Mouse (Mus musculus) retina, adult 2 months (tissue): Measurements from ENCODE around the gene Cbx6.
"Not testable (repeated sequence)": the region's sequence is repeated elsewhere in the genome, so short reads cannot be mapped to it uniquely, and the experiment has no call there.

Experiments
- DNase-seq: peaks from one replicate; pipeline ENCODE4 v3.0.0-alpha.2; 2012; ENCODE audit warnings: low read depth, low spot score

Cbx6 gene

DNA sequence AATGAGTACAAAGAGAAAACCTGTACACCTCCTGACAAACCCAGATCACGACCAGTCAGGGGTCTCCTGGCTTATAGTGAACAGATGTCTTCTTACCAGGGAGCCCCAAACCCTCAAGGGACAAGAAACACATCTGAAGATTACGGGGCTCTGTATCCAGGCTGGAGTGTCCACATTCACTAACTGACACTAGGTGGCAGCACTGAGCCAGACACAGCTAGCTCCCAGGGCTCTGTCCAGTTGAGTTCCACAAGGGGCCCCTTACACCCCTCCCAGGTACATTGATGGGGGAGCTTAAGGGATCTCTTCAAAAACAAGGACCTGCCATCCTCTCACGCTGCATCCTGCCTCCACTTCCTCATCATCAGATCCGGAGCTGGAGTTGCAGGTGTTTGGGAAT is 4.1 kb downstream of the Cbx6 start:
- peak; percentile 72 for DNase-seq

DNA sequence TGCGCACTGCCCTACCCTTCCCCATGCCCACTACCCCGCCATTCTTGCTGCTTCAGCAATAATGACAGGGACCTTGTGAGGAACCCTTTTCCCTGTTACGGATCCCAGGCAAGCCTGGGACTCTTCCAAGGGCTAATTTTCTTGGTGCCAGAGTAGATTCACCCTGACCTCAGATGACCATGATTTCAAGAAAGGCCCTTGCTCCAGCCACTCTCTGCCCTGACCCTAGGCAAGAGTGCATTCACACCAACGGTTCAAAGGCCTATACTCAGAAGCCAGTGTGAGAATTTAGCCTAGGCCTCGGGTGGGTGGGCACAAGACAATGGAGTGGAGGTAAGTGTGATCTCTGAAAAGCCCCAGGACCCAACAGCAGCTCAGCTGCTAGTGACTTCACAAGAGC is 5.1 kb downstream of the Cbx6 start:
- DNase-seq, result no peak

DNA sequence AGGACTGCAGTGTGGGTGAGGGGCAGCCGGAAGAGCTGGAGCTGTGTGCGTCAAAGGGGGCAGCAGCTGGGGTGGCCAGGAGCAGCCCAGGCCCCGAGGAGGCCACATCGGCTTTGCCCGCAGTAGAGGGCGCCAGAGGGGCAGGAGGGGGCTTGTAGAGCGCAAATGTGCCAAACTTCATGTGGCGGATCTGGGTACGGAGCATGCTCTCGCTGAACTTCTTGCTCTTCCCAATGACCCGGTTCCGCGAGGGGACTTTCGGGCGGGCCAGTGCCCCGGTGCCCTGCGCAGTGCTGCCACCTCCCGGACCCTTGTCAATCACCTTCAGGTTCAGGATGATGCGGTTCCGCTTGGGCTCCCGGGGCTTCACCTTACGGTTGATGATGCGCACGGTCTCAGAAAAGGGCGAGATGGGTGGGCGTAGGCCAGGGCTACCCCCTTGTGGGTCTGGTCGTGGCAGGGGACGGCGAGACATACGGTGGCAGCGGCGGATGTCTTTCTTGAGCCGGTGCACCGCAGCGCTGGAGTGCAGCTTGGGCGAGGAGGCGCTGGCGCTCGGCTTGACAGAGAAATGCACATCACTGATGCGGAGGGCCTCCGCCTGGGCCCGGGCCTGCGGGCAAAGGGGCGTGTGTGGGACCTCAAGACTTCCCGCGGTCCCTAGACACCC is 6.0 kb downstream of the Cbx6 start:
- DNase-seq, result no peak

DNA sequence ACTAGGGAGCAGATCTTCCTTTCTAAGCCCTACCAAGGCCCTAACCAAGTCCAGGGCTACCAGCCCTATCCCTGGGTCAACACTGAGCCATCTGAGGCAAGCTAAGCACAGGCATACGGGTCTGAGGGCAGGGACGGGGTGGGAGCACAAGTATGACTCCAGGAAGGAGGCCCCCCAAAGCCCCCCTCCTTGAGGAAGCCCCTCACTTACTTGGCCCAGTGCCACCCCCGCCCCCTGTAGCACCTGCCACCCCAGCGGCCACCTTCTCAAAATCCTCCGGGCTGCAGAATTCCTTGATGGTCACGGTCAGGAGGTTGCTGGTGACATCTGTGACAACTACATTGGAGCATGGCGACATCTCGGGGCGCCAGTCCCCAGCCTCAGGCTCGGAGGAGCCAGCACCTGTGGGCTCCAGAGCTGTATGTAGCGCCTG is 6.7 kb downstream of the Cbx6 start:
- DNase-seq, result no peak

DNA sequence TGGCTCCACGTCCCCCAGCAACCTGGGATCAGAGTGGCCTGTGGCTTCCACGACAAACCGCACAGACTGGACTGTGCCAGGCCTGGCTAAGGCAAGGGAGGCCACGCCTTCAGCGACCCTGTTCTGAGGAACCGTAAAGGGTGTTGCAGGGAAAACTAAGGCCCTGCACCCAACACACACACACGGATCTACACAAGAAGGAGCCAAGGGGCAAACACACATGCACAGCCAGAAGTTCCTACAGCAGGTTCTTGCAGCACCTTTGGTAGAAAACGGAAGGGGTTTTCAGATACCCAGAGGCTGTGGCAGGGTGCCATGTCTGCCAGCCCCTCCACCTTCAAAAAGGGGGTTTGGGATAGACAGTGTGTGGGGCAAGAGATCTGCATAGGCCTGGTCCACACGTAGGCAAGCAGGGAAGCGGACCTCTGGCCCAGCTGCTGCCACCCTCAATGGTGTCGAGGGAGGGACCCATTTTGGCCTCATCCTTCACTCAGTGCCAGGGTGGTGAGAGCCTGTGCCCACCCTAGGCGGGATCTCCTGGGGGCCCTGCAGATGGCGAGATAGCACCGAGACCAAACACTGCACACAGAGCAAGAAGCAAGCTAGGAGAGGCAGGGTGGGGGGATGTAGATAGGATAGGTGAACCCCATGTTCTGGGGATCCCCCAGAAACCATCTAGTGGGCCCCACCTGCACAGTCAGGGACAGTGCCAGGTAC is 7.3 kb downstream of the Cbx6 start:
- DNase-seq, result no peak

DNA sequence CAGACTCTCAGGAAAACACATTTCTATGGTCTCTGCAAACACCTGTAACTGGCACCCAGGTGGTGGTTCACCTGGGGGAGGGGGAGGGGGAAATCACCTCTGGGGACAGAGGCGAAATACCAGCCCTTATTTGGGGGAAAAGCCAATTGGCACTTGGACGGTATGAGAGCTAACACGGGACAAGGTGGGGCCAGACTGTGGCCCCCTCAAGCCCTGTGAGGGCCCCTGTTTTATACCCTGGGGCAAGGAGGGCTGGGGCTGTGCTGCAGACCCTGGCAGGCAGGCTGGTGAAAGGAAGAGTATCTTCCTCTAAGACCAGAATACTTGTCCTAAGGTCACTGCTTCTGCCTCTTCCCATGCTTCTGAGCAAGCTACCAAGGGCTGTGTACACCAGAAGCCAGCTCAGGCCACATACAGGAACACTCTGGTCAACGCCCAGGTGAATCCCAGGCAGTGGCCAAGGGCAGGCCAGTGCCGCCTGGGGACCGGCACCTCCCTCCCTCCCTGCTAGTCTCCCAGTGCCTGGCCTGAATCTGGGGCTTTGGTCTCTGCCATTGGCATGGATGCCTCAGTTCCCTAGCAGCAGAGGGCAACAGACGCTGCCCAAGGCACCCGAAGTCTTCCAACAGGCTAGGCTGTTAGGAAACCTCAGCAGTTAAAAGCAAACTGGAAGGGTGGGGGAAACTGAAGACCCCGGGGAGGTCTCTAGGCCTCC is 8.1 kb downstream of the Cbx6 start:
- no peak for DNase-seq

DNA sequence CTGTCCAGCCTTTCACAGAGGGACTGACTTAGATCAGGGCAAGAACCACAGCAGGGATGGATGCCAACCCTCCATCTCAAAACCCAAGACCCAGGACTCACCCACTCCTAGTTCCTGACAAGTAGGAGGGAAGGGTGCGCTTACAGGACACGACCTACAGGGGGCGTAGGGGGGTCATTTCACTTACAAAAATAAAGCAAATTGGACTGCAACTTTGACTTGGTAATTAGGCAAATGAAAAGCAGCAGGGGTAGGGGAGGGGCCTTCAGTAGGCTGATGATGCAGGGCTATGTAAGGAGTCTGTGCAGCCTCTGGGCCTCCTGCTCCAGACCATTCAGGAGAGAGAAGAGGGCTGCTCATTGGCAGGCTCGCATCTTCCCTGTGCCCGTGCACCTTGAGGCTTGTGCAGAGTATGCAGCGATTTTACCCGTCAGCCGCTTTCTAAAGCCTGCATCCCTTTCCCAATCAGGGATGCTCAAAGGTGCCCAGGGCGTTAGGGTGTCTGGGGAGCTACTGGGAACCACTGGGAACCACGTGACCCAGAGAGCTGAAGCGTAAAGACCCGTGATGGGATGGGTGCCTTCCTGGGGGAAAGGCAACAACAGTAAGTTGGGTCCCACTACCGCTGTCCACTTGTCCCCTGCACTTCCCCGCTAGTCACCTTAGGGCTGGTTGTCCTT is 9.2 kb downstream of the Cbx6 start:
- DNase-seq, result no peak

DNA sequence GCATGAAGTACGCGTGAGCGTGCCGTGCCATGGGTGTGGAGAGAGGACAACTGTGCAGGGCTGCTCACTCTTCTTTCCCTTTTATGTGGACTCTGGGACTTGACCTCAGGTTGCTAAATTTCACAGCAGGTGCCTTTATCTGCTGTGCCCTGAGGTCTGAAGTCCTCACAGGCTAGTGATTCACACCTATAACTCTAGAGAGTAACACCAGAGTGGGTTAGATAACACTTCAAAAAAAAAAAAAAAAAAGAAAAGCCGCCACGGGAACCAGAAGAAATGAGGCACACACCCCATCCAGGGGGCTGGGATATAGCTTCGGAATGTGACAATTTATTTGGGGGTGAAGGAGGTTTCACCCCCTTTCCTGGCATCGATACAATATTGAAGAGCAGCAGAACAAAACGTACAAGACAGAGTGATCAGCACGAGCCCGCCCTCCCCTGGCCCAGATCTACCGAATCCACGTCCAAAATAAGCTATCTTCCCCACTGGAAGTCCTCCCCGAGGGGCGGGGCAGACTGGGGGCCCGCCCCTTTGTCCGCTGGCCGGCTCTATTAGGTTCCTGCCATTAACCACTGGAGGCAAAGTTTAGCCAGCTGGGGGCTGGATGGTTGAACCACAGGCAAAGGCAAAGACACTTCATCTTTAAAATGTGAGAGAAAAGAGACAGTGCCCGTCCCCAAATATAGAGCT is 10.8 kb downstream of the Cbx6 start:
- no peak for DNase-seq

DNA sequence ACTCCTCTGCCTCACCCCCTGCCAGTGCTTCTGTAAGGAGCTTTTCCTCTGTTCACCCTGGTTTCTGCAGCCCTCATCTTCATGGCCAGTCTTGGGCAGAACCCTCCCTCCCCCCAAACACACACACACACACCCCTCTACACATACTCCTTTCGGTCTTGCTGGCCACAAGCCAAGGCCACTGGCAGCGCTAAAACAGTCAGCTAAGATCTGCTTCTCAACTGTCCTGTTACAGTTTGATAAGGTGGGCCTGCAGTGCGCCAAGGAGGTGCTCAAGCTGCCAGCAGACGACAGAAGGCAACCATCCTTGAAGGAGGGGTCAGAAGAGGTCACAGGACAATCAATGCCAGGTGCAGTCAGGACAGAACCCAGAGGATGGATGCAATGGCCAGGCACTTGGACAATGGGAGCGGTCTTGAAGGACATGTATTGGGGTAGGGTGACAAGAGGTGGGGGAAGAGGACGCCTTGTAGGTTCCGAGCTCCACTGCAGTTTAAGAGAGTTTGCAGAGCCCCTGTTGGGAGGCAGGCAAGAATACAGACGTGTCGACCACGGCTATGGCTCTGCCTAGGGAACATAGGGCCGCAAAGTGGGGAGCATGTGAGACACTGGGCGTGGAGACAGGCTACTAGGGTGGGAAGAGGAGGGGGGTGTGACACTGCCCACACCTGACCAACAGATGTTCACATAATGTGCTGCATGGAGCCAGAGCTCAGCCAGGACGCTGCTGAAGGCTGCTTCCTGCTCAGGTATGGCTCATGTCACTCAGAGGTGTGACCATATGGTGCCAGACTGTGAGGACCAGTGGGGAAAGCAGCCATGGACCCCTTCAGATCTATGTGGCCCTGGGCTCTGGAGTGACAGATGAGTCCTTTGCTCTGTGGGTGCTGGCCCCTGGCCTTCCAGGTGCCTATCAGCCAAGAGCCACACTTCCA is 12.0 kb downstream of the Cbx6 start:
- DNase-seq, result no peak

DNA sequence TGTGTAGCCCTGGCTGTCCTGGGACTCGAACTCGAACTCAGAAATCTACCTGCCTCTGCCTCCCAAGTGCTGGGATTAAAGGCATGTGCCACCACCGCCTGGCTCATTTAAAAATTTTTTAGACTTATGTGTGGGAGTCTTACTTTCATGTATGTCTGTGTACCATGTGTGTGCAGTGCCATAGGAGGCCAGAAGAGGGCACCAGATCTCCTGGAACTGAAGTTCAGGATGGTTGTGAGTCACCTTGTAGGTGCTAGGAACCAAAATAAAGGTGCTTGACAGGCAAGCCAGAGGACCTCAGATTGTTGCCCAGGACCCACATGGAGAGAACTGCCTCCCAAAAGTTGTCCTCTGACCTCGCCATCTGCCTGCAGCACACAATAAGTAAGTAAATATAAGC is 16.2 kb downstream of the Cbx6 start:
- no peak for DNase-seq

DNA sequence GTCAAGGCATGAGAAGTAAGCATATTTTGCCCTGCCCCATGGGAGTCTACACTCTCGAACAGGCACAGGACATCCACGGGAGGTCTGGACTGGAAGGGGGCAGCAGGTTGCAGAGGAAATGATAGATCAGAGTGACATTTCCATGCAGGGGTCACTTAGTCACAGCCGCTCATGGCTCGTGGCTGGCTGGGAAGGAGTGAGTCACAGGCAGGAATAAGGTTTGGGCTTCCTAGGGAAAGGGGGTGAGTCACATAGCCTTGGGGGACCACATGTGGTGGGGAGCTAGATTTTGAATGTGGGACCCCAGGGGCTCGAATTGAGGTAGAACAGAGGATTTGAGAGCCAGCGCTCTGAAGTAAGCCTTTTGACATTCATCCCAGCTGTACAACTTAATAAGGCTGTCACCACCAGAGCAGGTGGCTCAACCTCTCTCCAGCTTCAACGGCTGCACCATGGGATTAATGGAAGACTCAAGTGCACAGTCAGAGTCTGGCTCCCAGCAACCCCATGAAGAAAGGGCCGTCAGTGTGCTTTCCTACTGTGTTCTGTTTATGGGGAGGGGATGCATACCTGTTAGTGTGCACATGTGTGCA is 20.7 kb downstream of the Cbx6 start:
- no peak for DNase-seq

DNA sequence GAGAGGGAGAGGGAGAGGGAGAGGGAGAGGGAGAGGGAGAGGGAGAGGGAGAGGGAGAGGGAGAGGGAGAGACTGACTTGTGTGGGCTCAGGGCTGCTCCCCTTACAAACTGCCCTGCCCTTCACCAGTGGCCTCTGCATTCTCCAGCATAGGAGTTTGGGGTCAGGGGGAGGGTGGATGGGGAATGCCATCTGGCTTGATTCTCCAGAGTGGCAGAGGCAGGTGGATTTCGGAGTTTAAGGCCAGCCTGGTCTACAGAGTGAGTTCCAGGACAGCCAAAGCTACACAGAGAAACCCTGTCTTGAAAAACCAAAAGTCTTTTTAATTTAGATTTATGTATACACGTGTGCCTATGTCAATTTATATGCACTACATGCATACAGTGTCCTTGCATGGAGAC is 21.6 kb downstream of the Cbx6 start:
- not testable (repeated sequence) for DNase-seq

DNA sequence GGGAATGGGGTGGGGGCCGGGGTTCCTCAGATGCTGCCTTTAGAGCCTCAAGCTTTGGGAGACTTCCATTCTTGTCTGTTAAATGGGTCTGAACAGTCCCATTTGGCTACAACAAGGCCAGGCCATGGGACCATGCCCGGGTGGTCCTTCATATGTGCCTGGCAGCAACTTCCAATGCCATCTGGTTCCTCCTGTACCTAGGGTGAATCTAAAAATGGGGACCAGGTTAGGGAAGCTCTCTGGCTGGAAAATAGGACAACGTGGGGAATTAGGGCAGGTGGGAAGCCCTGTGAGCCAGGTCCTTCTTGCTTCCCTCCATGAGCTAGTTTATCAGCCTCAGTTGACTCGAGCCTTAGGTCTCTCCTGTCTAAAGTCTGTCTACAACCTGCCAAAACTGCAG is 23.5 kb downstream of the Cbx6 start:
- DNase-seq, result no peak

DNA sequence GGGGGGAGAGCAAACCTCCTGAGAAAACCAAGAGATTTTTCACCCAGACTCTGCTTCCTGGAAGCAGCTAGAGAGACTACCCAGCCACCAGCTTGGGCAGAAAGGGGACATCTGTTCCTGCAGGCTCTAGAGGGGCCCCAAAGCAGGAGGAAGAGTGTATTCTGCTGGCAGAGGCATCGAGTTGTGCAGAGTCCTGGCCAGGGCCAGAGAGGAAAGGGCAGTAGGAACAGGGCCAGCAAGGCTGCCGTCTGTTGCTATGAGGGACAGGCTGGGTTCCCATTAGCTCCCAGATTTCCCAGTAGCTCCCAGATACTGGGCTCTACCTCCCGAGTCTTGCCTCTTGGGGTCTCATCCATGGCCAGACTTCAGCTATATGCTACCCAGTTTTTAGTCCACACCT is 24.4 kb downstream of the Cbx6 start:
- no peak for DNase-seq

DNA sequence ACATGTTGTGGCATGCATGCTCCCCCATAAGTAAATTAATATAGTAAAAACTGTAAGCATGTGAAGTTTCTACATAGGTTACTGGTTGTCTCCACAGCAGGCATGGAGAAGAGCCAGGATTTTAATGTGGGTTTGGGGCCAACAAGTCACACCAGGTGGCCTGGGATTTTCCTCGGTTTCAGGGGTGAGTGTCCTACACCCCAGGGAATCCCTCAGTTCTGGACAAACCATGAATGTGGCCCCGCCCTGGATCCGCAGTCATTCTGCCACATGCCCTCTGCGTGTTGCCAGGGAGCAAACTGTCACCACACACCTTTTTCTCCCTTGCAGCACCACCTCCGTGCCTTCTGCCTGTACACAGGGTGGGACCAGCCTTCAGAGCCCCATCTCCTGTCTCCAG is 25.8 kb downstream of the Cbx6 start:
- no peak for DNase-seq

DNA sequence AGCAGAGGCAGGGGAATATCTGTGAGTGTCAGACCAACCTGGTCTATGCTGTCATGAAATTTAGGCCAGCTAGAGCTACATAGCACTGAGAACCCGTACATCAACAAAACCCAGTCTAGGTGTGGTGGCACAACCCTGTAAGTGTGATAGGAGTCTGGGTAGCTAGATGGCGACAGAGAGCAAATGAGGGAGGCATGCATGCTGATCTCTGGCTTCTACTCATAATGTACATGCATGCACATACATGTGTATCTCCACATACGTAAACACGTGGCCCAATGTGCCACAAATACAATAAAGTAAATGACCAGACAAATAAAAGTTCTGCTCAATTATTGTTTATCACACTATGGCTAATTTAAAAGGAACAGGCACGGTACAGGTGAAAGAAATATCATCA is 26.4 kb downstream of the Cbx6 start:
- DNase-seq, result no peak

DNA sequence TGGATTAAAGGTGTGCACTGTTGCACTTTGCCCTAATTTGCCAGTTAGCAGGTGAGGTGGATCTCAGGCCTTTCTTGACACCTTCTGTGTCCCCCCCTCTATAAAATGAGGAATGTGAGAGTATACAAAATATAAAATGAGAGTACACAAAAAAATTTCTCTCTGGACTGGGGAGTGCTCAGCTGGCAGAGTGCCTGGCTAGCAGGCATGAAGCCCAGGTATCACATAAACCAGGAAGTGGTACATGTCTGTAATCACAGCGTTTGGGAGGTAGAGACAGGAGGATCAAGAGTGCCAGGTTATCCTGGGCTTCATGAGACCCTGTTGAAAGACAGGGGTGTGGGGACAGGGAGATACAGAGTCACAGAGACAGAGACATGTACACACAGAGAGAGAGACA is 27.4 kb downstream of the Cbx6 start:
- no peak for DNase-seq

DNA sequence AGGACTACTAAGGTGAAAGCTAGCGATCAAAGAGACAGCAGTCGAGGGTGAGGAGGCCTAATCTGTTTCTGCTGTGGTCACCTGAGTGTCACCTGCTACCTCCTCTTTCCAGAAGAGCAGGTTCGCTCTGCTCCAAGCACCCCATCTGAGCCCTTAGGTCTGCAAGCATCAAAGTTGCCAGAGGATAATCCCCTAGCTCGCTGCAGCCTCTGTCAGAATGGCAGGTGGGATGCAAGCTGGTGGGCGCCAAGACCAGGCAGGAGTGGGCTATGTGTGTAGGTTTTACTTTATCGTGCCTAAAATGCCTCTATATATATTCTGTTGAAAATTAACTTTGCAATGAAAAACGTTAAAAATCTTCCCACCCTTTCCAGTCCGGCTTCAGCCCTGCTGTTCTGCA is 29.2 kb downstream of the Cbx6 start:
- no peak for DNase-seq

DNA sequence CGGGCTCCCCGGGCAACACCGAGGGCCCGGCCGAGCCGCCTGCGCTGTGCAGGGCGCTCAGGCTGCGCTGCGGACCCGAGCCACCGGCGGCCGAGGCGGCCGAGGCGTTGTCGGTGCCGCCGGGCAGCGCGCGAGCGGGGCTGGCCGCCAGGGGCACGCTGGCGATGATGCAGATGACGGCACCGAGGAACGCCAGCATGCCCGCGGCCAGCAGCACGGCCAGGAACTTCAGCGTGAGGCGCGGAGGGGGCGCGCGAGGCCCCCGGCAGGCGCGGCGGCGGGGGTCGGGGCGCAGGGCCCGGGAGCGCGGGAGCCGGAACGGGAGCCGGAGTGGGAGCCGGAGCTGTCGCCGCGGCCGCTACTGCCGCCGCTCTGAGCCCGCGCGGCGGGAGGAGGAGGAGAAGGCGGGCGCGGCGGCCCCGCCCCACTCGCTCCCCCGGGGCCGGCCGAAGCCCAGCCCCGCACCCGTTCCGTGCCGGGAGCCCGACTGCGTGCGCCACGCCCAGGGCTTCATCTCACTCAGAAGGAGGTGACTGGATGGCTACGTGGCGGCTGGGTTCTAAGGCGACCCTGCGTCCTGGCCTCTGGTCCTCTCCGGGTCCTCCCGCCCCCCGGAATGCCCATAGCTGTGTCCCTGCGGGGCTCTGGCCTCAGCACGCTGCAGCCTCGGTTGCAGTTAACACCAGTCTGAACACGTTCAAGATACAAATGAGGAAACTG is 30.0 kb downstream of the Cbx6 start, which contains the start of gene Nptxr:
TSS of gene Nptxr (minus strand) at position 415 of the 720 bp plus-strand sequence.
- DNase-seq, result no peak
